8 mouse cellular contexts compared by ENCODE assay signal in the genomic region with DNA sequence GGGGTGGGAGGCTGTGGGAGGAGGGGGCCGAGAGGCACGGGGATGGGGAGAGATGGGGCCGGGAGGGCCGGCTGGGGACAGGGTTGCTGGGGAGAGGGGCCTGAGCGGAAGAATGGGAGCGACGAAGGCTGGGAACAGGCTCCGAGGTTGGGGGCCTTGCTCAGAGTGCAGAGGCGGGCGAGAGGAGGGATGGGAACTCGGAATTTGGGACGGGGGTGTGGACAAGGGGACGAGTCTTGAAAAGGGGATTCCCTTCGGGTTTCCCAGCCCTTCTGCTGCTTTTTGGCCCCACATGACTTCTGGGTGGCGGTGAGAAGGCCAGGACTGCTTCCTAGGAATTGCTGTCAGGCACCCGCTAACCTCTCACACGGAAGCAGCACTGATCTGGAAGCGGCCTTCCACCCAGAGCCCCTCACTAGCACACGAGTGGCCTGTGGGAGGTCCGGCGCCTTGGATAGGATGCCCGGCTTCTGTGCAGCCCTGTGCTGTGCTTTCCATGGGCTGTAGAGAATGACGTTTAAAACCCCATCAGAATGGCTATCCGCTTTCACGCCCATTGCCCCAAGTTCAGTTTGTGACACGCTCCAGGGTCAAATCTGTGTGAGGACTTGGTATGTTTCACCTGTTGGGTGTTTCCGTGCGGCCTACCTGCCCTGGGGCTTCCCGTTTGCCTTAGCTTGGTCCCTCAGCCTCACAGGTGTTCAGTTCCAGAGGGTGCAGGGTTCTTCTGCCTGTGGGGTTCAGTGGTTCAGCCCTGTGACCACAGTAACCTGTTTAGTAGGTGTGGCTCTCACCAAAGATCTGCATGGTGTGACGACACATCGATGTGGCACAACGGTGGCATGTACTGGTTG. TPM values are rescaled to one million over a fixed set of nuclear protein-coding genes. Genes with fewer than 3 reads are reported as not detected.
A peak's percentile ranks its signal among the peaks of the same experiment; 100 is the strongest.
DNase-seq lines count a peak whose midpoint lies in the region; ATAC-seq and TF ChIP-seq lines count a peak whose summit lies in the region.

No protein-coding gene starts in this region.

- TF ChIP-seq POLR2A in ES-Bruce4 (IDR thresholded peaks at IDR 0.05; ENCODE audit: insufficient read depth, low read length) = no peak
- peak; percentile 31 for TF ChIP-seq POLR2A in embryonic fibroblast, embryonic 13.5 days (IDR thresholded peaks at IDR 0.05; ENCODE audit: low read depth, low read length)

- peak overlapping the region; percentile 91 for H3K27ac ChIP-seq in heart, embryonic 11.5 days (ENCODE audit: low read depth, low read length)
- H3K27ac ChIP-seq in ES-Bruce4 (ENCODE audit: insufficient read depth, low read length) = no peak overlapping the region
- H3K27ac ChIP-seq in embryonic fibroblast, embryonic 13.5 days (ENCODE audit: insufficient read depth, low read length) = no peak overlapping the region
- peak overlapping the region; percentile 91 for H3K27ac ChIP-seq in limb, embryonic 12.5 days
- H3K27ac ChIP-seq in neural tube, embryonic 15.5 days (replicated peaks) = peak overlapping the region; percentile 92

- peak overlapping the region; percentile 99 for H3K4me2 ChIP-seq in heart, embryonic 11.5 days
- H3K4me2 ChIP-seq in limb, embryonic 12.5 days = peak overlapping the region; percentile 94
- peak overlapping the region; percentile 97 for H3K4me2 ChIP-seq in neural tube, embryonic 15.5 days

- no peak for TF ChIP-seq EP300 in ES-Bruce4 (IDR thresholded peaks at IDR 0.05; ENCODE audit: insufficient read depth, low read depth, low read length)

- DNase-seq in heart, adult 18-20 months = no peak
- no peak for DNase-seq in gastrocnemius, postnatal 10 days
- DNase-seq in frontal cortex, postnatal 25 days (ENCODE audit: low spot score in 2 of 2) = no peak

- H3K9ac ChIP-seq in heart, embryonic 11.5 days (ENCODE audit: low read depth, low read length) = peak overlapping the region; percentile 91
- peak overlapping the region; percentile 81 for H3K9ac ChIP-seq in ES-Bruce4 (ENCODE audit: low read depth, poor library complexity, severe bottlenecking)
- peak overlapping the region; percentile 97 for H3K9ac ChIP-seq in limb, embryonic 12.5 days (replicated peaks)
- peak overlapping the region; percentile 97 for H3K9ac ChIP-seq in neural tube, embryonic 15.5 days (replicated peaks)

- H3K27me3 ChIP-seq in heart, embryonic 11.5 days (ENCODE audit: control insufficient read depth, insufficient read depth, low read length) = no peaks in the 10 kb centered on the region
- H3K27me3 ChIP-seq in ES-Bruce4 (ENCODE audit: control insufficient read depth, insufficient read depth, low read length, poor library complexity, severe bottlenecking) = no peaks in the 10 kb centered on the region
- no peaks in the 10 kb centered on the region for H3K27me3 ChIP-seq in limb, embryonic 12.5 days
- no peaks in the 10 kb centered on the region for H3K27me3 ChIP-seq in neural tube, embryonic 15.5 days (replicated peaks)

- WGBS in heart, embryonic 11.5 days (ENCODE audit: insufficient replicate concordance) = 15% methylated on average over 32 of the region's 32 CpGs
- 16% methylated on average over 32 of the region's 32 CpGs for WGBS in limb, embryonic 12.5 days
- 16% methylated on average over 32 of the region's 32 CpGs for whole genome bisulfite sequencing in neural tube, embryonic 15.5 days

- peak overlapping the region; percentile 99 for H3K4me3 ChIP-seq in heart, embryonic 11.5 days (ENCODE audit: low read depth, low read length)
- peak overlapping the region; percentile 97 for H3K4me3 ChIP-seq in ES-Bruce4 (ENCODE audit: low read depth, low read length)
- H3K4me3 ChIP-seq in embryonic fibroblast, embryonic 13.5 days (ENCODE audit: insufficient read depth, low read length) = peak overlapping the region; percentile 84
- H3K4me3 ChIP-seq in limb, embryonic 12.5 days (replicated peaks) = peak overlapping the region; percentile 96
- H3K4me3 ChIP-seq in neural tube, embryonic 15.5 days (replicated peaks) = peak overlapping the region; percentile 84

- no peaks in the 10 kb centered on the region for H3K9me3 ChIP-seq in heart, embryonic 11.5 days (replicated peaks; ENCODE audit: control insufficient read depth, low read length)
- no peaks in the 10 kb centered on the region for H3K9me3 ChIP-seq in ES-Bruce4 (replicated peaks; ENCODE audit: control insufficient read depth, insufficient read depth, low read length, poor library complexity, severe bottlenecking)
- no peaks in the 10 kb centered on the region for H3K9me3 ChIP-seq in limb, embryonic 12.5 days
- H3K9me3 ChIP-seq in neural tube, embryonic 15.5 days (replicated peaks) = no peaks in the 10 kb centered on the region

- peaks cover 4% of the 10 kb centered on the region for H3K36me3 ChIP-seq in heart, embryonic 11.5 days (ENCODE audit: control insufficient read depth, insufficient read depth, low read length)
- no peaks in the 10 kb centered on the region for H3K36me3 ChIP-seq in ES-Bruce4 (ENCODE audit: control insufficient read depth, insufficient read depth, low read length, poor library complexity, severe bottlenecking)
- peaks cover 30% of the 10 kb centered on the region for H3K36me3 ChIP-seq in limb, embryonic 12.5 days
- H3K36me3 ChIP-seq in neural tube, embryonic 15.5 days = peaks cover 20% of the 10 kb centered on the region

- no peak for ATAC-seq in heart, embryonic 11.5 days (replicated peaks; ENCODE audit: insufficient number of reproducible peaks, low FRiP score, low TSS enrichment)
- no peak for ATAC-seq in limb, embryonic 12.5 days (ENCODE audit: insufficient number of reproducible peaks, insufficient read depth, low FRiP score, low TSS enrichment, low read depth)
- no peak for ATAC-seq in neural tube, embryonic 15.5 days (ENCODE audit: low FRiP score)

- TF ChIP-seq CTCF in ES-Bruce4 (IDR thresholded peaks at IDR 0.05; ENCODE audit: low read depth, low read length) = no peak
- no peak for TF ChIP-seq CTCF in embryonic fibroblast, embryonic 13.5 days (IDR thresholded peaks at IDR 0.05; ENCODE audit: borderline replicate concordance, insufficient read depth, low read length)

- H3K4me1 ChIP-seq in heart, embryonic 11.5 days (ENCODE audit: control insufficient read depth, insufficient read depth, low read length) = peaks cover 35% of the 10 kb centered on the region
- peaks cover 3% of the 10 kb centered on the region for H3K4me1 ChIP-seq in ES-Bruce4 (ENCODE audit: control insufficient read depth, insufficient read depth, low read length)
- peaks cover 4% of the 10 kb centered on the region; the same call in 1 of the 2 replicates for H3K4me1 ChIP-seq in embryonic fibroblast, embryonic 13.5 days (ENCODE audit: control insufficient read depth, insufficient read depth, low read length)
- peaks cover 45% of the 10 kb centered on the region for H3K4me1 ChIP-seq in limb, embryonic 12.5 days (replicated peaks)
- peaks cover 51% of the 10 kb centered on the region for H3K4me1 ChIP-seq in neural tube, embryonic 15.5 days

RNA-seq across cellular contexts. Expression of a gene that starts 2.4 kb away (rescaled TPM):
- polyA plus RNA-seq in heart, embryonic 11.5 days (2014; fragmentation: Nextera tagmentation; extraction: Ambion mirVana) = 51.6 and 63.1 TPM in 2 replicates
- total RNA-seq in heart, adult 18-20 months (2021) = 10 to 100 TPM; 67.9 to 72.4 TPM
- 66.8 and 81.7 TPM in 2 replicates for polyA plus RNA-seq in ES-Bruce4 (2011; ENCODE audit: insufficient read depth, insufficient read length, low read depth, missing spikeins)
- 97.5 and 109 TPM in 2 replicates for polyA plus RNA-seq in embryonic fibroblast, embryonic 13.5 days (2011; ENCODE audit: insufficient read length, low read depth, missing spikeins)
- polyA plus RNA-seq in limb, embryonic 12.5 days (2016; fragmentation: Nextera tagmentation; extraction: Ambion mirVana) = 50.5 and 53.4 TPM in 2 replicates
- 109 and 133 TPM in 2 replicates for polyA plus RNA-seq in neural tube, embryonic 15.5 days (2015; fragmentation: Nextera tagmentation; extraction: Ambion mirVana)
- 10 to 100 TPM; 38.0 to 39.4 TPM for total RNA-seq in gastrocnemius, postnatal 10 days (2021)

RNA-seq across cellular contexts. Expression of a gene that starts 2.9 kb away (rescaled TPM):
- polyA plus RNA-seq in heart, embryonic 11.5 days (2014; fragmentation: Nextera tagmentation; extraction: Ambion mirVana) = 94.7 and 115 TPM in 2 replicates
- total RNA-seq in heart, adult 18-20 months (2021) = 10 to 100 TPM; 40.9 to 43.3 TPM
- 74.3 and 75.9 TPM in 2 replicates for polyA plus RNA-seq in ES-Bruce4 (2011; ENCODE audit: insufficient read depth, insufficient read length, low read depth, missing spikeins)
- polyA plus RNA-seq in embryonic fibroblast, embryonic 13.5 days (2011; ENCODE audit: insufficient read length, low read depth, missing spikeins) = 34.1 and 41.0 TPM in 2 replicates
- polyA plus RNA-seq in limb, embryonic 12.5 days (2016; fragmentation: Nextera tagmentation; extraction: Ambion mirVana) = 143 and 145 TPM in 2 replicates
- polyA plus RNA-seq in neural tube, embryonic 15.5 days (2015; fragmentation: Nextera tagmentation; extraction: Ambion mirVana) = 256 and 280 TPM in 2 replicates
- 10 to 100 TPM; 19.8 to 21.8 TPM for total RNA-seq in gastrocnemius, postnatal 10 days (2021)

RNA-seq across cellular contexts. Expression of a gene that starts 8.8 kb away (rescaled TPM):
- 3.2 and 4.5 TPM in 2 replicates for polyA plus RNA-seq in heart, embryonic 11.5 days (2014; fragmentation: Nextera tagmentation; extraction: Ambion mirVana)
- total RNA-seq in heart, adult 18-20 months (2021) = under 1 TPM in 1 of 2 experiments, not detected in 1; 0.23 TPM
- polyA plus RNA-seq in ES-Bruce4 (2011; ENCODE audit: insufficient read depth, insufficient read length, low read depth, missing spikeins) = 1.4 and 2.5 TPM in 2 replicates
- 0.70 and 0.83 TPM in 2 replicates for polyA plus RNA-seq in embryonic fibroblast, embryonic 13.5 days (2011; ENCODE audit: insufficient read length, low read depth, missing spikeins)
- polyA plus RNA-seq in limb, embryonic 12.5 days (2016; fragmentation: Nextera tagmentation; extraction: Ambion mirVana) = 2.8 and 3.5 TPM in 2 replicates
- 1.0 and 1.4 TPM in 2 replicates for polyA plus RNA-seq in neural tube, embryonic 15.5 days (2015; fragmentation: Nextera tagmentation; extraction: Ambion mirVana)
- total RNA-seq in gastrocnemius, postnatal 10 days (2021) = 1 to 10 TPM; 1.1 to 1.4 TPM

RNA-seq across cellular contexts. Expression of a gene that starts 9.4 kb away (rescaled TPM):
- 0.82 and 0.90 TPM in 2 replicates for polyA plus RNA-seq in heart, embryonic 11.5 days (2014; fragmentation: Nextera tagmentation; extraction: Ambion mirVana)
- total RNA-seq in heart, adult 18-20 months (2021) = 1 to 10 TPM in 1 of 2 experiments, under 1 TPM in 1; 0.85 to 1.1 TPM
- polyA plus RNA-seq in ES-Bruce4 (2011; ENCODE audit: insufficient read depth, insufficient read length, low read depth, missing spikeins) = 0.85 and 1.1 TPM in 2 replicates
- 0.48 and 0.51 TPM in 2 replicates for polyA plus RNA-seq in embryonic fibroblast, embryonic 13.5 days (2011; ENCODE audit: insufficient read length, low read depth, missing spikeins)
- 3.0 and 3.4 TPM in 2 replicates for polyA plus RNA-seq in limb, embryonic 12.5 days (2016; fragmentation: Nextera tagmentation; extraction: Ambion mirVana)
- 12.3 and 14.9 TPM in 2 replicates for polyA plus RNA-seq in neural tube, embryonic 15.5 days (2015; fragmentation: Nextera tagmentation; extraction: Ambion mirVana)
- 10 to 100 TPM; 13.8 to 15.2 TPM for total RNA-seq in gastrocnemius, postnatal 10 days (2021)

RNA-seq across cellular contexts. Expression of a gene that starts 15.3 kb away (rescaled TPM):
- polyA plus RNA-seq in heart, embryonic 11.5 days (2014; fragmentation: Nextera tagmentation; extraction: Ambion mirVana) = 11.8 and 12.5 TPM in 2 replicates
- total RNA-seq in heart, adult 18-20 months (2021) = 10 to 100 TPM; 13.6 to 17.4 TPM
- 66.1 and 73.0 TPM in 2 replicates for polyA plus RNA-seq in ES-Bruce4 (2011; ENCODE audit: insufficient read depth, insufficient read length, low read depth, missing spikeins)
- polyA plus RNA-seq in embryonic fibroblast, embryonic 13.5 days (2011; ENCODE audit: insufficient read length, low read depth, missing spikeins) = 38.2 and 43.9 TPM in 2 replicates
- polyA plus RNA-seq in limb, embryonic 12.5 days (2016; fragmentation: Nextera tagmentation; extraction: Ambion mirVana) = 24.6 and 26.6 TPM in 2 replicates
- polyA plus RNA-seq in neural tube, embryonic 15.5 days (2015; fragmentation: Nextera tagmentation; extraction: Ambion mirVana) = 8.2 and 10.3 TPM in 2 replicates
- total RNA-seq in gastrocnemius, postnatal 10 days (2021) = 10 to 100 TPM; 24.2 to 30.9 TPM

Comparison
In these comparisons a context has a peak if more than half of its experiments do, and no peak if none do; other contexts are left out.
1. H3K27ac ChIP-seq: peak in heart, embryonic 11.5 days (single experiment), limb, embryonic 12.5 days (single experiment) and neural tube, embryonic 15.5 days (single experiment); none in ES-Bruce4 (single experiment) and embryonic fibroblast, embryonic 13.5 days (single experiment).
2. Peak in every context shown above with its lines, with median percentiles within 50 percentile points of each other: H3K4me2 ChIP-seq, H3K4me3 ChIP-seq and H3K9ac ChIP-seq.